Mouse (Mus musculus) heart, embryonic 12.5 days (tissue): Measurements from ENCODE around the gene Tmem266. TPM values are rescaled to one million over a fixed set of nuclear protein-coding genes. Genes with fewer than 3 reads are reported as not detected.
A peak's percentile ranks its signal among the peaks of the same experiment; 100 is the strongest.

Experiments used
- ATAC-seq: fragments of 200-750 bp; cut with Nextera tagmentation; 2 replicates; pipeline ENCODE4 v1.8.0; 2017; ENCODE audit warnings: moderate TSS enrichment, moderate library complexity; ENCODE audit not compliant: insufficient number of reproducible peaks, low FRiP score
- H3K27ac ChIP-seq: fragments of 300-500 bp; sonication (generic); 2 replicates; pipeline ENCODE4 v1.5.1; 2016; ENCODE audit warnings: mild to moderate bottlenecking, moderate library complexity; ENCODE audit not compliant: poor library complexity, severe bottlenecking
- H3K27me3 ChIP-seq: fragments of 300-500 bp; sonication (generic); replicated peaks from 2 replicates; pipeline ENCODE4 v1.6.1; 2016; ENCODE audit warnings: mild to moderate bottlenecking, moderate library complexity
- H3K36me3 ChIP-seq: fragments of 300-500 bp; sonication (generic); 2 replicates; pipeline ENCODE4 v1.6.1; 2016; ENCODE audit warnings: mild to moderate bottlenecking, moderate library complexity
- H3K4me1 ChIP-seq: fragments of 300-500 bp; sonication (generic); replicated peaks from 2 replicates; pipeline ENCODE4 v1.6.1; 2016; ENCODE audit warnings: mild to moderate bottlenecking
- H3K4me2 ChIP-seq: fragments of 300-500 bp; sonication (generic); 2 replicates; pipeline ENCODE4 v1.6.1; 2016; ENCODE audit warnings: mild to moderate bottlenecking, moderate library complexity
- H3K4me3 ChIP-seq: fragments of 300-500 bp; sonication (generic); 2 replicates; pipeline ENCODE4 v1.5.1; 2016; ENCODE audit warnings: mild to moderate bottlenecking
- H3K9ac ChIP-seq: fragments of 300-500 bp; sonication (generic); 2 replicates; pipeline ENCODE4 v1.6.1; 2016; ENCODE audit warnings: mild to moderate bottlenecking, moderate library complexity
- H3K9me3 ChIP-seq: fragments of 300-500 bp; sonication (generic); replicated peaks from 2 replicates; pipeline ENCODE4 v1.6.1; 2016; ENCODE audit warnings: mild to moderate bottlenecking, moderate library complexity
- WGBS: fragments of 180-500 bp; shearing (Covaris S2); methylation state at CpG from one replicate; pipeline ENCODE4 v1.1.7; 2016; 5-methylcytosine and 5-hydroxymethylcytosine counted together
- polyA plus RNA-seq: library from polyadenylated mRNA; unstranded; fragments of >200 nt; fragmentation: Nextera tagmentation; extraction: Ambion mirVana; gene quantifications from 2 replicates; pipeline ENCODE4 v1.2.1, GENCODE M21; 2016

The Tmem266 gene
- polyA plus RNA-seq, 1 experiment from 2014 or later = 0.24 TPM

- ATAC-seq = no peak
- Histone ChIP-seq H3K27me3 (peaks cover 43% of the 10 kb centered on the region), H3K27ac (no peak overlapping the region), H3K4me3 (no peak overlapping the region), H3K4me2 (peak overlapping the region; percentile 43; the same call in 1 of the 2 replicates), H3K36me3 (no peaks in the 10 kb centered on the region), H3K9me3 (no peaks in the 10 kb centered on the region), H3K4me1 (peaks cover 7% of the 10 kb centered on the region; the same call in 1 of the 2 replicates), H3K9ac (no peak overlapping the region)
- 32% methylated on average over 5 of the region's 5 CpGs for WGBS
Observed at GRCm38 (mm10) chr9:55332476-55332875, 5.8 kb downstream of the Tmem266 start.

GRCm38 (mm10) chr9:55332949-55333348 lies 6.2 kb downstream of the Tmem266 start:
- H3K36me3 ChIP-seq = no peaks in the 10 kb centered on the region
- WGBS = 34% methylated on average over 7 of the region's 7 CpGs
- H3K4me1 ChIP-seq = peaks cover 7% of the 10 kb centered on the region; the same call in 1 of the 2 replicates
- H3K27me3 ChIP-seq = peaks cover 41% of the 10 kb centered on the region
- H3K9me3 ChIP-seq = no peaks in the 10 kb centered on the region
- peak overlapping the region; percentile 43 for H3K4me2 ChIP-seq
- H3K27ac ChIP-seq = no peak overlapping the region
- no peak overlapping the region for H3K9ac ChIP-seq
- H3K4me3 ChIP-seq = no peak overlapping the region
- no peak for ATAC-seq

- Histone ChIP-seq H3K36me3 (no peaks in the 10 kb centered on the region), H3K4me1 (no peaks in the 10 kb centered on the region), H3K4me2 (no peak overlapping the region), H3K27me3 (no peaks in the 10 kb centered on the region), H3K27ac (no peak overlapping the region), H3K9me3 (no peaks in the 10 kb centered on the region), H3K9ac (no peak overlapping the region), H3K4me3 (no peak overlapping the region)
- 75% methylated on average over 7 of the region's 7 CpGs for WGBS
- no peak for ATAC-seq
Observed at GRCm38 (mm10) chr9:55344165-55344564, 17.5 kb downstream of the Tmem266 start.

GRCm38 (mm10) chr9:55345332-55345731 lies 18.6 kb downstream of the Tmem266 start:
- no peaks in the 10 kb centered on the region for H3K9me3 ChIP-seq
- H3K36me3 ChIP-seq = no peaks in the 10 kb centered on the region
- no peaks in the 10 kb centered on the region for H3K27me3 ChIP-seq
- no peak overlapping the region for H3K4me2 ChIP-seq
- no peak overlapping the region for H3K9ac ChIP-seq
- H3K4me1 ChIP-seq = no peaks in the 10 kb centered on the region
- H3K4me3 ChIP-seq = no peak overlapping the region
- no peak for ATAC-seq
- H3K27ac ChIP-seq = no peak overlapping the region
- WGBS = 88% methylated on average over 7 of the region's 7 CpGs

GRCm38 (mm10) chr9:55348664-55349063 lies 22.0 kb downstream of the Tmem266 start:
- Histone ChIP-seq H3K27ac (no peak overlapping the region), H3K4me3 (no peak overlapping the region), H3K9ac (no peak overlapping the region), H3K4me1 (no peaks in the 10 kb centered on the region), H3K27me3 (no peaks in the 10 kb centered on the region), H3K36me3 (no peaks in the 10 kb centered on the region), H3K9me3 (no peaks in the 10 kb centered on the region), H3K4me2 (no peak overlapping the region)
- no peak for ATAC-seq
- 76% methylated on average over 3 of the region's 3 CpGs for WGBS

- ATAC-seq = no peak
- H3K27me3 ChIP-seq = no peaks in the 10 kb centered on the region
- WGBS = 56% methylated on average over 3 of the region's 3 CpGs
- H3K9me3 ChIP-seq = no peaks in the 10 kb centered on the region
- H3K27ac ChIP-seq = no peak overlapping the region
- H3K9ac ChIP-seq = no peak overlapping the region
- no peak overlapping the region for H3K4me2 ChIP-seq
- H3K4me3 ChIP-seq = no peak overlapping the region
- H3K36me3 ChIP-seq = no peaks in the 10 kb centered on the region
- H3K4me1 ChIP-seq = no peaks in the 10 kb centered on the region
Observed at GRCm38 (mm10) chr9:55354686-55355085, 28.0 kb downstream of the Tmem266 start.

- Histone ChIP-seq H3K27ac (no peak overlapping the region), H3K4me2 (no peak overlapping the region), H3K9me3 (no peaks in the 10 kb centered on the region), H3K27me3 (no peaks in the 10 kb centered on the region), H3K4me1 (no peaks in the 10 kb centered on the region), H3K36me3 (no peaks in the 10 kb centered on the region), H3K9ac (no peak overlapping the region), H3K4me3 (no peak overlapping the region)
- WGBS = 70% methylated on average over 8 of the region's 8 CpGs
- no peak for ATAC-seq
Observed at GRCm38 (mm10) chr9:55355270-55355834, 28.6 kb downstream of the Tmem266 start.

- 55% methylated on average over 1 of the region's 1 CpGs for WGBS
- no peak overlapping the region for H3K4me3 ChIP-seq
Observed at GRCm38 (mm10) chr9:55357164-55357563, 30.5 kb downstream of the Tmem266 start.

GRCm38 (mm10) chr9:55360372-55360771 lies 33.7 kb downstream of the Tmem266 start:
- no peak overlapping the region for H3K4me2 ChIP-seq
- H3K4me3 ChIP-seq = no peak overlapping the region
- no peaks in the 10 kb centered on the region for H3K27me3 ChIP-seq
- H3K4me1 ChIP-seq = no peaks in the 10 kb centered on the region
- no peaks in the 10 kb centered on the region for H3K9me3 ChIP-seq
- no peak overlapping the region for H3K9ac ChIP-seq
- H3K27ac ChIP-seq = no peak overlapping the region
- 69% methylated on average over 3 of the region's 3 CpGs for WGBS
- no peaks in the 10 kb centered on the region for H3K36me3 ChIP-seq
- ATAC-seq = no peak

More at GRCm38 (mm10) chr9:55357164-55357563, 30.5 kb downstream of the Tmem266 start:
- Histone ChIP-seq H3K9ac (no peak overlapping the region), H3K9me3 (no peaks in the 10 kb centered on the region), H3K27me3 (no peaks in the 10 kb centered on the region), H3K36me3 (no peaks in the 10 kb centered on the region), H3K4me2 (no peak overlapping the region), H3K27ac (no peak overlapping the region), H3K4me1 (no peaks in the 10 kb centered on the region)
- ATAC-seq = no peak

- H3K27ac ChIP-seq = no peak overlapping the region
Observed at GRCm38 (mm10) chr9:55360861-55361260, 34.1 kb downstream of the Tmem266 start.

GRCm38 (mm10) chr9:55361969-55362368 lies 35.3 kb downstream of the Tmem266 start:
- Histone ChIP-seq H3K4me2 (no peak overlapping the region), H3K27me3 (no peaks in the 10 kb centered on the region)
- WGBS = 81% methylated on average over 5 of the region's 5 CpGs

More at GRCm38 (mm10) chr9:55360861-55361260, 34.1 kb downstream of the Tmem266 start:
- Histone ChIP-seq H3K4me3 (no peak overlapping the region), H3K9me3 (no peaks in the 10 kb centered on the region), H3K36me3 (no peaks in the 10 kb centered on the region), H3K4me2 (no peak overlapping the region), H3K27me3 (no peaks in the 10 kb centered on the region), H3K9ac (no peak overlapping the region), H3K4me1 (no peaks in the 10 kb centered on the region)
- no peak for ATAC-seq
- 55% methylated on average over 7 of the region's 7 CpGs for WGBS

GRCm38 (mm10) chr9:55363707-55364106 lies 37.0 kb downstream of the Tmem266 start:
- Histone ChIP-seq H3K36me3 (no peaks in the 10 kb centered on the region), H3K9me3 (no peaks in the 10 kb centered on the region), H3K27me3 (no peaks in the 10 kb centered on the region), H3K4me2 (no peak overlapping the region), H3K4me1 (no peaks in the 10 kb centered on the region), H3K9ac (no peak overlapping the region), H3K4me3 (no peak overlapping the region), H3K27ac (no peak overlapping the region)
- no peak for ATAC-seq

More at GRCm38 (mm10) chr9:55361969-55362368, 35.3 kb downstream of the Tmem266 start:
- no peaks in the 10 kb centered on the region for H3K36me3 ChIP-seq
- H3K27ac ChIP-seq = no peak overlapping the region
- H3K9ac ChIP-seq = no peak overlapping the region
- H3K4me1 ChIP-seq = no peaks in the 10 kb centered on the region
- H3K9me3 ChIP-seq = no peaks in the 10 kb centered on the region
- no peak overlapping the region for H3K4me3 ChIP-seq
- no peak for ATAC-seq
